Mouse (Mus musculus): ENCODE measurements around the gene Gm9040.
"Not testable (repeated sequence)": the region's sequence is repeated elsewhere in the genome, so short reads cannot be mapped to it uniquely, and the experiment has no call there.

The Gm9040 gene

GRCm38 (mm10) chr10:118326869-118327268, at the start of gene Gm9040:
Gm9040 (minus strand) TSS chr10:118326969.
- DNase-seq (ENCODE audit: inconsistent age in 2 of 2, low spot score in 1 of 2) = not testable (repeated sequence)

- DNase-seq (ENCODE audit: inconsistent age in 2 of 2, low spot score in 1 of 2) = peak; percentile 74 to 91
Observed at GRCm38 (mm10) chr10:118370443-118370842, 43.7 kb upstream of the Gm9040 start.

GRCm38 (mm10) chr10:118369518-118369917, 42.7 kb upstream of the Gm9040 start:
- no peak for DNase-seq (ENCODE audit: inconsistent age in 2 of 2, low spot score in 1 of 2)

- DNase-seq (ENCODE audit: inconsistent age in 2 of 2, low spot score in 1 of 2) = not testable (repeated sequence)
Observed at GRCm38 (mm10) chr10:118354005-118354404, 27.2 kb upstream of the Gm9040 start, which contains the start of gene Gm9049. Gm9049 (minus strand) TSS chr10:118354105.

- not testable (repeated sequence) for DNase-seq (ENCODE audit: inconsistent age in 2 of 2, low spot score in 1 of 2)
Observed at GRCm38 (mm10) chr10:118348579-118348978, 21.8 kb upstream of the Gm9040 start, which contains the start of gene Gm9048. Gm9048 (minus strand) TSS chr10:118348679.

- DNase-seq (ENCODE audit: inconsistent age in 2 of 2, low spot score in 1 of 2) = not testable (repeated sequence)
Observed at GRCm38 (mm10) chr10:118343155-118343554, 16.4 kb upstream of the Gm9040 start, which contains the start of gene Gm9046. Gm9046 (minus strand) TSS chr10:118343255.

GRCm38 (mm10) chr10:118337731-118338130, 11.0 kb upstream of the Gm9040 start, which contains the start of gene Gm9045:
Gm9045 (minus strand) TSS chr10:118337831.
- DNase-seq (ENCODE audit: inconsistent age in 2 of 2, low spot score in 1 of 2) = not testable (repeated sequence)

- not testable (repeated sequence) for DNase-seq (ENCODE audit: inconsistent age in 2 of 2, low spot score in 1 of 2)
Observed at GRCm38 (mm10) chr10:118332308-118332707, 5.5 kb upstream of the Gm9040 start, which contains the start of gene Gm9044. Gm9044 (minus strand) TSS chr10:118332408.

- no peak for DNase-seq (ENCODE audit: inconsistent age in 2 of 2, low spot score in 1 of 2)
Observed at GRCm38 (mm10) chr10:118319024-118319423, 7.7 kb downstream of the Gm9040 start.

GRCm38 (mm10) chr10:118302133-118302532, 24.6 kb downstream of the Gm9040 start:
- not testable (repeated sequence) for DNase-seq (ENCODE audit: inconsistent age in 2 of 2, low spot score in 1 of 2)

- DNase-seq (ENCODE audit: inconsistent age in 2 of 2, low spot score in 1 of 2) = no peak
Observed at GRCm38 (mm10) chr10:118294938-118295337, 31.8 kb downstream of the Gm9040 start, which contains the start of gene Iltifb. Iltifb (minus strand) TSS chr10:118295038.

- not testable (repeated sequence) for DNase-seq (ENCODE audit: inconsistent age in 2 of 2, low spot score in 1 of 2)
Observed at GRCm38 (mm10) chr10:118283016-118283415, 43.8 kb downstream of the Gm9040 start.

GRCm38 (mm10) chr10:118282565-118282964, 44.2 kb downstream of the Gm9040 start:
- not testable (repeated sequence) for DNase-seq (ENCODE audit: inconsistent age in 2 of 2, low spot score in 1 of 2)

- not testable (repeated sequence) for DNase-seq (ENCODE audit: inconsistent age in 2 of 2, low spot score in 1 of 2)
Observed at GRCm38 (mm10) chr10:118278069-118278468, 48.7 kb downstream of the Gm9040 start.
